Mouse (Mus musculus): ENCODE data around the gene Glmp. TPM values are rescaled to one million over a fixed set of nuclear protein-coding genes. Genes with fewer than 3 reads are reported as not detected.
"Not testable (repeated sequence)": the region's sequence is repeated elsewhere in the genome, so short reads cannot be mapped to it uniquely, and the experiment has no call there.

The Glmp gene
- polyA plus RNA-seq, 1 experiment = 173 TPM

DNA sequence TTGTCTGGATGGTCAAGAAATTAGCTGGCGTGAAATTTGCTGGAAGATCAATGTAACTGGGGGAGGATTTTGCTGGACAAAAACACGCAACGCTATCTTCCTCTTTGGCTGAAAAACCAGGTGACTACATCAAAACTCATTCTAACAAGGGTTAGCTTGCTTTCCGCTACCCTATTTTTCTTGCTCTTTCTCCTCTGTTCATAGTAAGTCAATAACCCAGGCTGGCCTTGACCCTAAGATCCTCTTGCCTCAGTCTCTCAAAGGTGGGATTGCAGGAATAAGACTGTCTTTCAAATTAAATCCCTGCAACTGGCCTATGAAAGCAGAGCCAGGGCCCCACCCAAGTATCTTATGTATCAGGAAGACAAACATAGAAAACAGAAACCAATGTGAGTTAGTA is 37.7 kb upstream of the Glmp start, which contains the start of gene Gm38392:
Gene Gm38392 (minus strand): TSS at position 101 of the 400 bp plus-strand sequence.
- TF ChIP-seq MYOG (IDR thresholded peaks at IDR 0.05; ENCODE audit: control insufficient read depth, extremely low read depth, insufficient read length) (no peak), USF1 (IDR thresholded peaks at IDR 0.05; ENCODE audit: low read depth) (no peak)
- peaks cover under 1% of the 10 kb centered on the region for H3K27me3 ChIP-seq (ENCODE audit: control insufficient read depth, insufficient read depth, insufficient read length)

DNA sequence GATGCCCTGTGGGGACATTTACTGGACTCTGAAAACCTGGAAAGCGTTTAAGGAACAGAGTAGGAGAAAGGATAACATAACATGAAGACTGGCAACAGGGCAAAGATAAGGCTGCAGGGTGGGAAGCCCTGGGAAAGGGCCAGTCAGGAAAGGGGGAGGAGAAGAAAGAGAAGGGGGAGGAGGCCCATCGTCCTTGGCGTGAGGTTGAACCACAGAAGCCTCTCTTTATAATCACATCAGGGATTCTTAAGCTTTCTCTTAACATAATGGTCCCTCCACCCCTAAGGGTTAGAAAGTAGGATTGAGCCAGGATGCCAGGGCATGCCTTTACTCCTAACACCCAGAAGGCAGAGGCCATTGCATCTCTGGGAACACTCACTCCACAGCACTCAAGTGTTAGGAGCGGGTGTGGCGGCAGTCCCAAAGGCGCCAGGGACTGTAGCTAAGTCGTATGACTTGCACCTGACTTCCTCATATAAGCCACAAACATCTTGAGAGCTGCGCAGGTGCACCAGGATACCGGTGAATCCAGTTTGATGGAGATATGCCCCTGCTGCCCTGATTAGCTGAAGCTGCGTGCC is 36.6 kb upstream of the Glmp start:
- not testable (repeated sequence) for H3ac ChIP-seq (ENCODE audit: control insufficient read depth, insufficient read length, low read depth); H3K79me3 ChIP-seq (ENCODE audit: low read depth); H3K27me3 ChIP-seq (ENCODE audit: control insufficient read depth, insufficient read depth, insufficient read length); H3K4me3 ChIP-seq (ENCODE audit: insufficient read depth, poor library complexity, severe bottlenecking); H3K36me3 ChIP-seq (ENCODE audit: control insufficient read depth, insufficient read depth); H3K79me2 ChIP-seq (ENCODE audit: control insufficient read depth, insufficient read depth)

More for the DNA sequence above, 37.7 kb upstream of the Glmp start, which contains the start of gene Gm38392:
- no peak within 1 kb of the TSS for H3ac ChIP-seq (ENCODE audit: control insufficient read depth, insufficient read length, low read depth)
- no peaks in the 10 kb centered on the region for H3K79me3 ChIP-seq (ENCODE audit: low read depth)
- no peaks in the 10 kb centered on the region for H3K79me2 ChIP-seq (ENCODE audit: control insufficient read depth, insufficient read depth)
- H3K4me3 ChIP-seq (ENCODE audit: insufficient read depth, poor library complexity, severe bottlenecking) = no peak within 1 kb of the TSS
- peaks cover 4% of the 10 kb centered on the region for H3K36me3 ChIP-seq (ENCODE audit: control insufficient read depth, insufficient read depth)

- H3K4me3 ChIP-seq (ENCODE audit: insufficient read depth, poor library complexity, severe bottlenecking) = no peak overlapping the region
- TF ChIP-seq USF1 (IDR thresholded peaks at IDR 0.05; ENCODE audit: low read depth) (no peak), MYOG (IDR thresholded peaks at IDR 0.05; ENCODE audit: control insufficient read depth, extremely low read depth, insufficient read length) (no peak), MYOD1 (IDR thresholded peaks at IDR 0.05; ENCODE audit: control insufficient read depth, insufficient read length, low read depth) (no peak), CTCF (IDR thresholded peaks at IDR 0.05; ENCODE audit: control insufficient read depth, insufficient read depth, insufficient read length) (no peak), FOSL1 (IDR thresholded peaks at IDR 0.05; ENCODE audit: insufficient read depth, low read length, poor library complexity, severe bottlenecking) (no peak), CEBPB (IDR thresholded peaks at IDR 0.05; ENCODE audit: low read depth) (no peak), MAX (IDR thresholded peaks at IDR 0.05) (no peak)
These were observed 32.9 kb upstream of the Glmp start for GRCm38 (mm10) chr3:88291970-88292369.

DNA sequence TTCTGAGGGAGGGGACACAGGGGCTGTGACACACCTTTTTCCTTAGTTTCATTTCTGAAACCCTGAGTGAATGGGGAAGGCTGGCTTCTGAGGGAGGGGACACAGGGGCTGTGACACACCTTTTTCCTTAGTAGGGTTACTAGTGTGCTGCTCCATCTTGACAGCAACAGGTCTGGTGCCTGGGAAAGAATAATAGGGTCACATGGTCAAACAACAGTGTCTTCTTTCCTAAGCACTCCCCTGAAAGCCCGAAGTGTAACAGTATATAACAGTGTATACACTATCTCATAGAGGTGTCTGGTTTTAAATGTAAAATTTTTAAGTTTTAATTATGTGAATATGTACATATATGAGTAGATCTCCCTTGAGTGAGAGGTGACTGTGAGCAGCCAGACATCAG is 29.6 kb upstream of the Glmp start:
- not testable (repeated sequence) for H3K4me3 ChIP-seq (ENCODE audit: insufficient read depth, poor library complexity, severe bottlenecking); H3K27me3 ChIP-seq (ENCODE audit: control insufficient read depth, insufficient read depth, insufficient read length)
- H3K36me3 ChIP-seq (ENCODE audit: control insufficient read depth, insufficient read depth) = peaks cover 21% of the 10 kb centered on the region
- H3K79me3 ChIP-seq (ENCODE audit: low read depth) = peaks cover 32% of the 10 kb centered on the region
- peaks cover 34% of the 10 kb centered on the region for H3K79me2 ChIP-seq (ENCODE audit: control insufficient read depth, insufficient read depth)
- H3ac ChIP-seq (ENCODE audit: control insufficient read depth, insufficient read length, low read depth) = peak overlapping the region; percentile 19
- peak; percentile 58 for TF ChIP-seq USF1 (IDR thresholded peaks at IDR 0.05; ENCODE audit: low read depth)

More at GRCm38 (mm10) chr3:88291970-88292369, 32.9 kb upstream of the Glmp start:
- Histone ChIP-seq H3K36me3 (ENCODE audit: control insufficient read depth, insufficient read depth) (no peaks in the 10 kb centered on the region), H3ac (ENCODE audit: control insufficient read depth, insufficient read length, low read depth) (no peak overlapping the region), H3K79me3 (ENCODE audit: low read depth) (no peaks in the 10 kb centered on the region), H3K79me2 (ENCODE audit: control insufficient read depth, insufficient read depth) (peaks cover 1% of the 10 kb centered on the region), H3K27me3 (ENCODE audit: control insufficient read depth, insufficient read depth, insufficient read length) (no peaks in the 10 kb centered on the region)

DNA sequence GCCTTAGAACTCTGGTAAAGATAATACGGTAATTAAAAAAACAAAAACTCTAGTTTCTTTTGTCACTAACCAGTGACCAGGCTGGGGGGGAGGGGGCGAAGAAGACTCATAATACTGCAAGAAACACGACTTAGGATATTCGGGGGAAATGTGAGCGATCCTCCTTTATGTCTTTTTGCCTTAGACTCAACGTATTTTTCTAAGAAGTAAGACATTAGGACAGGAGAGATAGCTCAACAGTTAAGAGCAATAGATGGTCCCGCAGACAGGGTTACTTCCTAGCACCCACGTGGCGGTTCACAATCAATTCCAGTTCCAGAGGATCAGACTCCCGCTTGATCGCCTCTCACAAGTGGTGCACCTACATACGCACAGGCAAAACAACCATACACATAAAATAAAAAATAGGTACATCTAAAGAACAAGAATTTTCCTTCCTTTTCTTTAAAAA is 28.7 kb upstream of the Glmp start:
- Histone ChIP-seq H3K79me3 (ENCODE audit: low read depth) (peaks cover 40% of the 10 kb centered on the region), H3K27me3 (ENCODE audit: control insufficient read depth, insufficient read depth, insufficient read length) (no peaks in the 10 kb centered on the region), H3K79me2 (ENCODE audit: control insufficient read depth, insufficient read depth) (peaks cover 43% of the 10 kb centered on the region), H3ac (ENCODE audit: control insufficient read depth, insufficient read length, low read depth) (peak overlapping the region; percentile 85), H3K36me3 (ENCODE audit: control insufficient read depth, insufficient read depth) (peaks cover 29% of the 10 kb centered on the region), H3K4me3 (ENCODE audit: insufficient read depth, poor library complexity, severe bottlenecking) (peak overlapping the region; percentile 28)
- TF ChIP-seq FOSL1 (IDR thresholded peaks at IDR 0.05; ENCODE audit: insufficient read depth, low read length, poor library complexity, severe bottlenecking) = no peak
- peak; percentile 97 for TF ChIP-seq MAX (IDR thresholded peaks at IDR 0.05)
- TF ChIP-seq USF1 (IDR thresholded peaks at IDR 0.05; ENCODE audit: low read depth) = peak; percentile 62

DNA sequence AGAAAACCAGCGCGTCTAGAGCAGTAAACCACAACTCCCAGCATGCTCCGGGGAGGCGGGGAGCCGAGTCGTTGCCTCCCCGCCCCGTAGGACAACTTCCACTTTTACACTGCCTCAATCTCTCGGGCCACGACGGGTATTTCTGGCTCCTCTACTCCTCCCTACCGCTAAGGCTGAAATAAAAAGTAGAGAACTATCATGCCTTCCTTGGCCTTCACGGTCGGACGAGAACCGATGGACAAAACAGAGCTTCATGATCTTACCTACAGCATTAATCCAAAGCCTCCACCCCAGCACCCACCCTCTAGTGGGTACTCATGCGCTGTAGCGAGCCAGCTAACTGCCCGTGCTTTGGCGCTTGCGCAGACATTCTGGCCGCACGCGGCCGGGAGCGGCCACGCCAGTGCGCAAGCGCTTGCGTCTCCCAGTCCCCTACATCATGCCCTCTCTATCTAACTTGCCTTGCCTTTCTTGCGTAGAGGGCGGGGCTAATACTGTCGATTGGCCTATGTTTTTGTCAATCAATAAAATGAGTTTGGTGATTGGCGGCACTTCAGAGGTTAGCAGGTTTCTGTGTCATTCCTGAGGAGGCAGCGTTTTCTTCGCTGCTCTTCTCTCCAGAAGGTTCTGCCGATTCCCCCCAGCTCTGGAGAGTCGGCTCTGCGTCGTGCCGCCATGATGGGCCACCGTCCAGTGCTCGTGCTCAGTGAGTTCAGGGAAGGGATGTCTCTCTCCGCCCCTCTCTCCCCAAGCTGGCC is 28.1 kb upstream of the Glmp start, which contains the start of the genes Tsacc and Cct3:
Gene Tsacc (minus strand): TSS at position 439 of the 758 bp plus-strand sequence.
Gene Cct3 (plus strand): TSS at position 556 of the 758 bp plus-strand sequence.
- TF ChIP-seq MAX (IDR thresholded peaks at IDR 0.05) (peak; percentile 88), MYOD1 (IDR thresholded peaks at IDR 0.05; ENCODE audit: control insufficient read depth, insufficient read length, low read depth) (no peak)
- H3K27me3 ChIP-seq (ENCODE audit: control insufficient read depth, insufficient read depth, insufficient read length) = no peaks in the 10 kb centered on the region
- H3K4me3 ChIP-seq (ENCODE audit: insufficient read depth, poor library complexity, severe bottlenecking) = peak within 1 kb of the TSS; percentile 78
- peaks cover 35% of the 10 kb centered on the region for H3K36me3 ChIP-seq (ENCODE audit: control insufficient read depth, insufficient read depth)
- peak within 1 kb of the TSS; percentile 90 for H3ac ChIP-seq (ENCODE audit: control insufficient read depth, insufficient read length, low read depth)
- peaks cover 48% of the 10 kb centered on the region for H3K79me2 ChIP-seq (ENCODE audit: control insufficient read depth, insufficient read depth)
- peaks cover 45% of the 10 kb centered on the region for H3K79me3 ChIP-seq (ENCODE audit: low read depth)

Data from C2C12 (cell line).